Mouse (Mus musculus) liver (tissue): ENCODE measurements around the gene Fry.

Source experiments
- DNase-seq: peaks from one replicate; pipeline ENCODE4 v3.0.0-alpha.2; 2020; ENCODE audit warnings: mixed read lengths

Fry gene

GRCm38 (mm10) chr5:150118455-150119241, at the start of gene Fry:
Gene Fry (plus strand): TSS chr5:150118645.
- DNase-seq, result peak; percentile 96

GRCm38 (mm10) chr5:150070086-150070485, 48.4 kb upstream of the Fry start:
- no peak for DNase-seq

- DNase-seq, result no peak
Observed at GRCm38 (mm10) chr5:150071738-150072137, 46.7 kb upstream of the Fry start.

GRCm38 (mm10) chr5:150079866-150080797, 38.3 kb upstream of the Fry start:
- no peak for DNase-seq

GRCm38 (mm10) chr5:150082696-150083095, 35.7 kb upstream of the Fry start:
- no peak for DNase-seq

GRCm38 (mm10) chr5:150083190-150083589, 35.3 kb upstream of the Fry start:
- no peak for DNase-seq

- DNase-seq, result peak; percentile 38
Observed at GRCm38 (mm10) chr5:150097620-150098019, 20.8 kb upstream of the Fry start.

GRCm38 (mm10) chr5:150098754-150099153, 19.7 kb upstream of the Fry start:
- no peak for DNase-seq

GRCm38 (mm10) chr5:150101789-150102188, 16.7 kb upstream of the Fry start:
- DNase-seq, result no peak

GRCm38 (mm10) chr5:150106358-150106757, 12.1 kb upstream of the Fry start:
- no peak for DNase-seq

- no peak for DNase-seq
Observed at GRCm38 (mm10) chr5:150111236-150111635, 7.2 kb upstream of the Fry start.

GRCm38 (mm10) chr5:150114007-150114406, 4.4 kb upstream of the Fry start:
- DNase-seq, result peak; percentile 53

GRCm38 (mm10) chr5:150114778-150115177, 3.7 kb upstream of the Fry start:
- no peak for DNase-seq

GRCm38 (mm10) chr5:150115271-150116092, 3.0 kb upstream of the Fry start:
- DNase-seq, result peak; percentile 18

GRCm38 (mm10) chr5:150116216-150116905, 2.1 kb upstream of the Fry start:
- DNase-seq, result no peak

GRCm38 (mm10) chr5:150116906-150117216, 1.6 kb upstream of the Fry start:
- no peak for DNase-seq

- DNase-seq, result no peak
Observed at GRCm38 (mm10) chr5:150118124-150118454, 356 bp upstream of the Fry start.

- DNase-seq, result no peak
Observed at GRCm38 (mm10) chr5:150120676-150121075, 2.2 kb downstream of the Fry start.

GRCm38 (mm10) chr5:150122095-150122494, 3.6 kb downstream of the Fry start:
- DNase-seq, result no peak

- DNase-seq, result no peak
Observed at GRCm38 (mm10) chr5:150122571-150122970, 4.1 kb downstream of the Fry start.

- DNase-seq, result no peak
Observed at GRCm38 (mm10) chr5:150125920-150126319, 7.5 kb downstream of the Fry start.

GRCm38 (mm10) chr5:150128432-150128831, 10.0 kb downstream of the Fry start:
- DNase-seq, result no peak

- DNase-seq, result no peak
Observed at GRCm38 (mm10) chr5:150130144-150130543, 11.7 kb downstream of the Fry start.
